Mouse (Mus musculus): ENCODE data around the gene Ptpn5.

GRCm38 (mm10) chr7:47157743-47158142 lies 24.3 kb upstream of the Ptpn5 start:
- TF ChIP-seq POLR2A (IDR thresholded peaks at IDR 0.05; ENCODE audit: borderline replicate concordance, insufficient read depth, low read length) (no peak), CTCF (IDR thresholded peaks at IDR 0.05; ENCODE audit: borderline replicate concordance, insufficient read depth, low read depth, low read length) (no peak)

Data from cerebellum, adult 2 months (tissue).